Comparison of ENCODE assay signal across 26 mouse cellular contexts in genomic region chr10:8465216-8465615, GRCm38 (mm10). TPM values are rescaled to one million over a fixed set of nuclear protein-coding genes. Genes with fewer than 3 reads are reported as not detected.
"Had no signal": no experiment of that assay in that cellular context is flagged by ENCODE, and none has a peak within 500 bp of the region (broad histone marks: within the 10 kb centered on the region; RNA-seq: fewer than 3 reads in every experiment).

No protein-coding gene starts in this region.

- H3K9ac ChIP-seq: embryonic facial prominence, embryonic 12.5 days; embryonic facial prominence, embryonic 13.5 days; embryonic facial prominence, embryonic 15.5 days; forebrain, embryonic 12.5 days; forebrain, embryonic 13.5 days; forebrain, embryonic 15.5 days; forebrain, postnatal 0 days had no signal

- H3K4me2 ChIP-seq: embryonic facial prominence, embryonic 12.5 days; embryonic facial prominence, embryonic 13.5 days; embryonic facial prominence, embryonic 15.5 days; forebrain, embryonic 12.5 days; forebrain, embryonic 13.5 days; forebrain, embryonic 15.5 days had no signal

- H3K4me3 ChIP-seq: embryonic facial prominence, embryonic 10.5 days; embryonic facial prominence, embryonic 12.5 days; embryonic facial prominence, embryonic 13.5 days; embryonic facial prominence, embryonic 15.5 days; erythroblast, embryonic 14.5 days; forebrain, embryonic 10.5 days; forebrain, embryonic 12.5 days; forebrain, embryonic 13.5 days; forebrain, embryonic 15.5 days; heart, adult 2 months had no signal

- H3K9me3 ChIP-seq: embryonic facial prominence, embryonic 10.5 days; embryonic facial prominence, embryonic 12.5 days; embryonic facial prominence, embryonic 13.5 days; embryonic facial prominence, embryonic 15.5 days; forebrain, embryonic 10.5 days; forebrain, embryonic 12.5 days; forebrain, embryonic 13.5 days; forebrain, embryonic 15.5 days had no signal

- H3K4me1 ChIP-seq: embryonic facial prominence, embryonic 10.5 days; forebrain, embryonic 10.5 days; forebrain, embryonic 12.5 days; forebrain, embryonic 13.5 days; forebrain, embryonic 15.5 days had no signal

- ATAC-seq: forebrain, embryonic 13.5 days; forebrain, embryonic 14.5 days; forebrain, embryonic 15.5 days; forebrain, embryonic 16.5 days; forebrain, postnatal 0 days had no signal

- H3K27me3 ChIP-seq: embryonic facial prominence, embryonic 12.5 days; embryonic facial prominence, embryonic 13.5 days; embryonic facial prominence, embryonic 15.5 days; forebrain, embryonic 12.5 days; forebrain, embryonic 13.5 days; forebrain, embryonic 15.5 days had no signal

- H3K27ac ChIP-seq: embryonic facial prominence, embryonic 10.5 days; embryonic facial prominence, embryonic 12.5 days; embryonic facial prominence, embryonic 13.5 days; embryonic facial prominence, embryonic 15.5 days; forebrain, embryonic 10.5 days; forebrain, embryonic 12.5 days; forebrain, embryonic 13.5 days; forebrain, embryonic 15.5 days; heart, adult 2 months had no signal

- DNase-seq: cerebellum, adult 18-20 months; cerebellum, adult 2 months; cerebellum, adult 8-10 months; cerebellum, adult 9-10 months; cerebellum, adult 9-11 months; cerebellum, postnatal 10 days; cerebellum, postnatal 14 days; cerebellum, postnatal 25 days; cerebellum, postnatal 36 days; embryo, embryonic 11 days; forebrain, postnatal 0 days; gastrocnemius, postnatal 10 days; gastrocnemius, postnatal 25 days; gastrocnemius, postnatal 36 days had no signal

- H3K36me3 ChIP-seq: embryonic facial prominence, embryonic 10.5 days; embryonic facial prominence, embryonic 12.5 days; embryonic facial prominence, embryonic 13.5 days; embryonic facial prominence, embryonic 15.5 days; forebrain, embryonic 10.5 days; forebrain, embryonic 12.5 days; forebrain, embryonic 15.5 days had no signal

RNA-seq across cellular contexts. Expression of gene Ust, which starts 53.4 kb away (rescaled TPM):
- polyA plus RNA-seq: erythroblast, embryonic 14.5 days had no signal
